In genomic region chr2:33736722-33737121, GRCm38 (mm10) we compare ENCODE assay signal across 8 mouse cellular contexts.
DNase-seq lines count a peak whose midpoint lies in the region; ATAC-seq lines count a peak whose summit lies in the region.

No protein-coding gene starts in this region.

- H3K27ac ChIP-seq in intestine, embryonic 15.5 days = no peak overlapping the region
- no peak overlapping the region for H3K27ac ChIP-seq in liver, embryonic 13.5 days
- H3K27ac ChIP-seq in neural tube, embryonic 11.5 days (ENCODE audit: low read depth, low read length) = no peak overlapping the region

- no peak overlapping the region for H3K4me2 ChIP-seq in intestine, embryonic 15.5 days (replicated peaks)
- no peak overlapping the region for H3K4me2 ChIP-seq in liver, embryonic 13.5 days
- no peak overlapping the region for H3K4me2 ChIP-seq in neural tube, embryonic 11.5 days (ENCODE audit: low read depth)

- H3K36me3 ChIP-seq in intestine, embryonic 15.5 days = 0 out of 2 replicates have a peak, but pooled peaks cover 8% of the 10 kb centered on the region
- peaks cover 12% of the 10 kb centered on the region; the same call in 1 of the 2 replicates for H3K36me3 ChIP-seq in liver, embryonic 13.5 days
- H3K36me3 ChIP-seq in neural tube, embryonic 11.5 days (ENCODE audit: control insufficient read depth, insufficient read depth, low read length) = no peaks in the 10 kb centered on the region

- peak; percentile 68 for ATAC-seq in erythroid progenitor cell, adult 5-6 weeks (replicated peaks; ENCODE audit: low FRiP score, poor library complexity, severe bottlenecking)
- ATAC-seq in intestine, embryonic 15.5 days = 0 out of 2 replicates have a peak, but pooled peaks have one; percentile 8
- ATAC-seq in liver, embryonic 13.5 days (ENCODE audit: low read depth) = no peak
- ATAC-seq in neural tube, embryonic 11.5 days (ENCODE audit: insufficient read depth, low FRiP score, low TSS enrichment) = no peak

- WGBS in intestine, embryonic 15.5 days = 6% methylated on average over 2 of the region's 2 CpGs
- WGBS in liver, embryonic 13.5 days (ENCODE audit: insufficient replicate concordance) = 7% methylated on average over 2 of the region's 2 CpGs
- 4% methylated on average over 2 of the region's 2 CpGs for WGBS in neural tube, embryonic 11.5 days

- no peak overlapping the region for H3K4me3 ChIP-seq in intestine, embryonic 15.5 days (replicated peaks)
- no peak overlapping the region for H3K4me3 ChIP-seq in liver, embryonic 13.5 days (replicated peaks)
- H3K4me3 ChIP-seq in neural tube, embryonic 11.5 days (ENCODE audit: low read depth, low read length) = no peak overlapping the region

- no peaks in the 10 kb centered on the region for H3K27me3 ChIP-seq in intestine, embryonic 15.5 days (replicated peaks)
- no peaks in the 10 kb centered on the region for H3K27me3 ChIP-seq in liver, embryonic 13.5 days
- no peaks in the 10 kb centered on the region for H3K27me3 ChIP-seq in neural tube, embryonic 11.5 days (ENCODE audit: control insufficient read depth, insufficient read depth, low read length)

- DNase-seq in ovary, postnatal 14 days (ENCODE audit: low spot score) = peak; percentile 54
- DNase-seq in ovary, postnatal 10 days (ENCODE audit: low spot score) = no peak
- peak; percentile 47 for DNase-seq in c-Kit-negative CD71-positive TER-119-positive erythroid progenitor cells, embryonic 14.5 days (ENCODE audit: low read depth, low spot score)
- DNase-seq in liver, embryonic 13.5 days = peak; percentile 39
- DNase-seq in neural tube, embryonic 11.5 days (ENCODE audit: low spot score) = peak; percentile 74
- DNase-seq in testis, postnatal 14 days (ENCODE audit: low spot score) = peak; percentile 41

- H3K9me3 ChIP-seq in intestine, embryonic 15.5 days = no peaks in the 10 kb centered on the region
- no peaks in the 10 kb centered on the region for H3K9me3 ChIP-seq in liver, embryonic 13.5 days (replicated peaks)
- H3K9me3 ChIP-seq in neural tube, embryonic 11.5 days (ENCODE audit: control insufficient read depth, low read length) = no peaks in the 10 kb centered on the region

- H3K9ac ChIP-seq in intestine, embryonic 15.5 days = no peak overlapping the region
- no peak overlapping the region for H3K9ac ChIP-seq in liver, embryonic 13.5 days
- no peak overlapping the region for H3K9ac ChIP-seq in neural tube, embryonic 11.5 days (ENCODE audit: low read length)

- H3K4me1 ChIP-seq in intestine, embryonic 15.5 days (replicated peaks) = 0 out of 2 replicates have a peak, but pooled peaks cover 2% of the 10 kb centered on the region
- no peaks in the 10 kb centered on the region for H3K4me1 ChIP-seq in liver, embryonic 13.5 days (replicated peaks)
- H3K4me1 ChIP-seq in neural tube, embryonic 11.5 days (ENCODE audit: control insufficient read depth, insufficient read depth, low read length) = no peaks in the 10 kb centered on the region

Comparison
In these comparisons a context has a peak if more than half of its experiments do, and no peak if none do; other contexts are left out.
1. ATAC-seq: peak in erythroid progenitor cell, adult 5-6 weeks (single experiment) and intestine, embryonic 15.5 days (single experiment); none in liver, embryonic 13.5 days (single experiment) and neural tube, embryonic 11.5 days (single experiment).